Mouse (Mus musculus) limb, embryonic 14.5 days (tissue): ENCODE results near the gene Gm20388. TPM values are rescaled to one million over a fixed set of nuclear protein-coding genes. Genes with fewer than 3 reads are reported as not detected.

Source experiments
- ATAC-seq: fragments of 200-750 bp; cut with Nextera tagmentation; 2 replicates; pipeline ENCODE4 v1.8.0; 2017; ENCODE audit warnings: low read depth, moderate number of reproducible peaks, moderate TSS enrichment; ENCODE audit not compliant: low FRiP score
- DNase-seq: peaks from one replicate; pipeline ENCODE4 v3.0.0-alpha.2; 2015; ENCODE audit warnings: low spot score
- H3K27ac ChIP-seq: fragments of 300-500 bp; sonication (generic); replicated peaks from 2 replicates; pipeline ENCODE4 v1.5.1; 2014; ENCODE audit warnings: low read depth, mild to moderate bottlenecking, low read length, moderate library complexity, mixed read lengths
- H3K27me3 ChIP-seq: fragments of 300-500 bp; sonication (generic); 2 replicates; pipeline ENCODE4 v1.6.1; 2014; ENCODE audit warnings: low read length, mixed read lengths; ENCODE audit not compliant: control insufficient read depth, insufficient read depth
- H3K36me3 ChIP-seq: fragments of 300-500 bp; sonication (generic); 2 replicates; pipeline ENCODE4 v1.6.1; 2014; ENCODE audit warnings: mild to moderate bottlenecking, low read length, moderate library complexity, mixed read lengths; ENCODE audit not compliant: control insufficient read depth, insufficient read depth
- H3K4me1 ChIP-seq: fragments of 300-500 bp; sonication (generic); 2 replicates; pipeline ENCODE4 v1.6.1; 2014; ENCODE audit warnings: antibody characterized with exemption, low read length, mixed read lengths; ENCODE audit not compliant: control insufficient read depth, insufficient read depth
- H3K4me2 ChIP-seq: fragments of 300-500 bp; sonication (generic); replicated peaks from 2 replicates; pipeline ENCODE4 v1.6.1; 2014; ENCODE audit warnings: low read depth, mild to moderate bottlenecking, low read length, moderate library complexity; ENCODE audit not compliant: severe bottlenecking
- H3K4me3 ChIP-seq: fragments of 300-500 bp; sonication (generic); replicated peaks from 2 replicates; pipeline ENCODE4 v1.5.1; 2014; ENCODE audit warnings: low read length
- H3K9ac ChIP-seq: fragments of 300-500 bp; sonication (generic); 2 replicates; pipeline ENCODE4 v1.6.1; 2014; ENCODE audit warnings: mild to moderate bottlenecking, low read depth, low read length, moderate library complexity; ENCODE audit not compliant: severe bottlenecking
- H3K9me3 ChIP-seq: fragments of 300-500 bp; sonication (generic); 2 replicates; pipeline ENCODE4 v1.6.1; 2016; ENCODE audit warnings: low read length; ENCODE audit not compliant: control insufficient read depth
- POLR2A ChIP-seq: fragments of 200-500 bp; IDR thresholded peaks from 2 replicates; pipeline ENCODE4 v1.8.0; 2012; ENCODE audit warnings: inconsistent platforms, mild to moderate bottlenecking, moderate library complexity, borderline replicate concordance; ENCODE audit not compliant: insufficient read depth, insufficient read length; ENCODE audit errors: extremely low read depth
- WGBS: fragments of 180-500 bp; shearing (Covaris S2); extraction: QIAGEN DNeasy Blood & Tissue Kit; methylation state at CpG from one replicate; pipeline ENCODE4 v1.1.7; 2014; 5-methylcytosine and 5-hydroxymethylcytosine counted together
- polyA plus RNA-seq, 2 experiments: library from polyadenylated mRNA; depleted of rRNA in 1 of 2; stranded (reverse) in 1 of 2; unstranded in 1 of 2; fragments of >200 nt; fragmentation: Nextera tagmentation in 1 of 2; extraction: Ambion mirVana in 1 of 2; gene quantifications; 2 replicates each; pipeline versions ENCODE4 v1.2.1 to v1.2.3; 2012 to 2014

The Gm20388 gene
- polyA plus RNA-seq, 2 experiments = 1.9 to 49.9 TPM

- Histone ChIP-seq H3K36me3 (peaks cover 80% of the 10 kb centered on the region), H3K27me3 (no peaks in the 10 kb centered on the region), H3K4me1 (no peaks in the 10 kb centered on the region), H3K27ac (no peak overlapping the region), H3K9me3 (no peaks in the 10 kb centered on the region), H3K4me3 (no peak overlapping the region), H3K9ac (no peak overlapping the region), H3K4me2 (no peak overlapping the region)
- no peak for TF ChIP-seq POLR2A
- no peak for ATAC-seq
- DNase-seq = no peak
- 83% methylated on average over 8 of the region's 8 CpGs for WGBS
Observed at GRCm38 (mm10) chr8:120084783-120085182, 174.1 kb downstream of the Gm20388 start.

GRCm38 (mm10) chr8:120089511-120089910, 178.9 kb downstream of the Gm20388 start:
- Histone ChIP-seq H3K4me1 (no peaks in the 10 kb centered on the region), H3K27me3 (no peaks in the 10 kb centered on the region), H3K9me3 (no peaks in the 10 kb centered on the region), H3K4me2 (no peak overlapping the region), H3K9ac (no peak overlapping the region), H3K4me3 (no peak overlapping the region), H3K36me3 (peaks cover 74% of the 10 kb centered on the region), H3K27ac (no peak overlapping the region)
- DNase-seq = no peak
- TF ChIP-seq POLR2A = no peak
- WGBS = 73% methylated on average over 7 of the region's 7 CpGs
- ATAC-seq = no peak

DNA sequence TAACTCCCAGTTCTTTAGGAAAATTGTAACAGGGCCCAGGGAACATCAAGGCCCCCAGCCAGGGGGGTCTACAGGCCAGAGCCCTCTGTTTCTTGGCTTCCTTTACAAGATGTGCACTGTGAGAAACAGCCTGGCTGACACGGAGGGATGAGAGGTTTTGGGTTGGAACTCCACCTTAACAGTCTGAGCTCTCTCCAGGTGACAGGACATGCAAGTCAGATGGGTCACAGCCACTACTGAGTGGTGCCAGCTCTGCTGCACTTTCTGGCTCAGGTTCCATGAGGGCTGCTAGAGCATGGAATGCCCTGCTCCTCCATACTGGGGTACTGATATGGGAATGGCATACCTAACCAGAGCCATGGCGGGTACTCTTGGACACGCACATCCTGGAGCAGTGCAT, 180.4 kb downstream of the Gm20388 start:
- DNase-seq = no peak
- Histone ChIP-seq H3K36me3 (peaks cover 59% of the 10 kb centered on the region), H3K4me2 (no peak overlapping the region), H3K9ac (no peak overlapping the region), H3K9me3 (no peaks in the 10 kb centered on the region), H3K4me1 (no peaks in the 10 kb centered on the region), H3K27ac (no peak overlapping the region), H3K4me3 (no peak overlapping the region), H3K27me3 (no peaks in the 10 kb centered on the region)
- no peak for ATAC-seq
- 92% methylated on average over 3 of the region's 3 CpGs for WGBS
- TF ChIP-seq POLR2A = no peak

DNA sequence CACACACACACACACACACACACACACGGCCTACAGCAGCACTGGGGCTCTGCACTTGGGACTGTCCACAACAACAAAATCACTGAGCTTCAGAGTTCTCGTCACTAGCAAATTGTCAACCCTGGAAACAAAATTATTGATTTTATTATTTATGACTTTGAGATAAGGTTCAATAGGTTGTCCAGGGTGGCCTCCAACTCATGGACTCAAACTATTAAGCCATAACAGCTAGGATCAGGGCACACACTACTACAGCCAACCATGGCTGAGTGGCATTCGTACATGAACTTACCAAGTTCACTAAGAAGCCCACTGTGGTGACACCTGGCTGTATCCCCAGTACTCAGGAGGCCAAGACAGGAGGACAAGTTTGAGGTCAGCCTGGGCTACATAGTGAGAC, 182.5 kb downstream of the Gm20388 start:
- no peaks in the 10 kb centered on the region for H3K9me3 ChIP-seq
- DNase-seq (no peak), ATAC-seq (no peak)
- H3K4me3 ChIP-seq = no peak overlapping the region
- peaks cover 40% of the 10 kb centered on the region for H3K36me3 ChIP-seq
- WGBS = 90% methylated on average over 3 of the region's 3 CpGs
- no peak overlapping the region for H3K27ac ChIP-seq
- TF ChIP-seq POLR2A = no peak
- no peaks in the 10 kb centered on the region for H3K4me1 ChIP-seq
- H3K4me2 ChIP-seq = no peak overlapping the region
- H3K27me3 ChIP-seq = no peaks in the 10 kb centered on the region
- H3K9ac ChIP-seq = no peak overlapping the region

DNA sequence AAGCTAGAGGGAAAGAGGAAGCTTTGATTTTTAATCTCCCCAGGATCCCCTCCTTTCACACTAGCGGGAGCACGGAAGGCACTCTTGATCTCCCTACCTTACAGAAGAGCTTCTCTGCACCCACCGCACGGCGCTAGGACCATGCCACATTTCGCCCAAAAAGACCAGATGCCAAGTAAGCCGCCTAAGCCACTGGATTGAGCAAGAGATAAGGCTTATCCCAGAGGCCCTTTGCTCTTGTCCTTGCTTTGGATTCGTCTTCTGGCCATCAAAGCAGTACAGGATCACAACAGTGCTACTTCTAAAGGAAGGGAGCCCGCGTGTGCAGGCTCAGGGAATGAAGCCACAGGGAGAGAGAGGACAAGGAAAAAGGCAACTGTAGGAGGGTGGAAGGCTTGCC, 184.2 kb downstream of the Gm20388 start:
- H3K4me3 ChIP-seq = no peak overlapping the region
- H3K9me3 ChIP-seq = no peaks in the 10 kb centered on the region
- H3K9ac ChIP-seq = no peak overlapping the region
- H3K4me2 ChIP-seq = no peak overlapping the region
- H3K27me3 ChIP-seq = no peaks in the 10 kb centered on the region
- DNase-seq = no peak
- no peak for TF ChIP-seq POLR2A
- H3K4me1 ChIP-seq = peaks cover 1% of the 10 kb centered on the region
- WGBS = 88% methylated on average over 10 of the region's 10 CpGs
- H3K27ac ChIP-seq = no peak overlapping the region
- no peak for ATAC-seq
- peaks cover 35% of the 10 kb centered on the region for H3K36me3 ChIP-seq

DNA sequence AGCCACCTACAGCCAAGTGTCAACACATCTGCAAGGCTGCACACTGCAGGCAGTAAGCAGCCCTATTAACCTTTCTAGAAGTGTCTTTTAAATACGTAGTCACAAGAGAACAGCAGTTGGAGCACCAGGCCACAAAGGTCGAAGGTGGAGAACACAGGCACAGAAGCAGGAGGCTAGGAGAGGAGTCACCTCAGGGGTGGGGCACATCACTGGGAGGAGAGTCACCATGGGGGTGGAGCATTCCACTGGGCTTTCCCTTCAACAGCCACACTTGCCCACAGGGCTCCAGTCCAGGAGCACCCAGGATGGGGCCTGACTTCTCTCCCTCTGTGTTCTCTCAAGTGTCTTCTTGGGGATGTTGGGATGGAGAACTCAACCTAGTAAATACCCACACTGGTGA, 185.8 kb downstream of the Gm20388 start:
- Histone ChIP-seq H3K36me3 (peaks cover 21% of the 10 kb centered on the region), H3K4me3 (no peak overlapping the region), H3K4me1 (peaks cover 9% of the 10 kb centered on the region), H3K27me3 (no peaks in the 10 kb centered on the region), H3K4me2 (no peak overlapping the region), H3K9ac (no peak overlapping the region), H3K9me3 (no peaks in the 10 kb centered on the region), H3K27ac (no peak overlapping the region)
- ATAC-seq = no peak
- no peak for DNase-seq
- 62% methylated on average over 2 of the region's 2 CpGs for whole genome bisulfite sequencing
- TF ChIP-seq POLR2A = no peak
